Mouse (Mus musculus): ENCODE data around the gene Fgf6. TPM values are rescaled to one million over a fixed set of nuclear protein-coding genes. Genes with fewer than 3 reads are reported as not detected.

The Fgf6 gene
- 1 to 10 TPM; 5.0 to 9.3 TPM for total RNA-seq (2021)
- long read RNA-seq, experiment 1, full-length matches to known transcripts: 2 of 6 reads
- long read RNA-seq, experiment 1, partial matches to known transcripts: 0 of 6 reads
- long read RNA-seq, experiment 1, other reads (novel, unspliced or antisense): 4 of 6 reads
- long read RNA-seq, experiment 2, partial matches to known transcripts: 0 of 1 reads
- long read RNA-seq, experiment 2, other reads (novel, unspliced or antisense): 1 of 1 reads

DNA sequence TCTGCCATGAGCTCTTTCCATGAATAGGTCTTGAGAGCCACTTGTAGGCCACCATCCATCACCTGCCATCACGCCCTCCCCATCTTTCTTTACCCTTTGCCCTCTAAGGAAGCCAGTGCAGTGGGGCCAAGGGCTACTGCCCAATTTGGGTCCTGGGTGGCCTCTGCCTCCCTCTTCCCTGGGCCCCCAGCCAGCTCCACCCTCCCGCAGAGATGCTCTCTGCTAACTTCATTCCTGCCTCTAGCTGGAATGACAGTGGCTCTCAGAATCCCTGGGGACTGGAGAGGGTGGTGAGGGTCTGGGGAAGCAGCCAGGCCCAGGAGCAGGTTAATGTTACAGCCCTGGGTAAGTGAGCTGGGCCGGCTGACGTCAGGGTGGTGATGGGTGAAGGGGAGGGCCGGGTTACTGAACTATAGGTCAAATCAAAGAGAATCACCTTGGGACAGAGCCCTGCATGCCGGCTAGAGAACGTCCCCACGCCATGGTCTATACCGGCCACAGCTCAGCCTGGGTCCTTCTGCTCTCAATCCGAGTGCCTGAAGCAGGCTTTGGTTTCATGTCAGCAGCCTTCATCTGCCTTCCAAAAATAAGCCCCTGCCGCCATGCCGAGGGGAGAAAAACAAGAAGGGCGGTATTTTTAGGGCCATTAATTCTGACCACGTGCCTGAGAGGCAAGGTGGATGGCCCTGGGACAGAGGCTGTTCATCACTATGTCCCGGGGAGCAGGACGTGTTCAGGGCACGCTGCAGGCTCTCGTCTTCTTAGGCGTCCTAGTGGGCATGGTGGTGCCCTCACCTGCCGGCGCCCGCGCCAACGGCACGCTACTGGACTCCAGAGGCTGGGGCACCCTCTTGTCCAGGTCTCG, at the start of gene Fgf6:
Fgf6 (plus strand) TSS at position 681 of the 865 bp plus-strand sequence.
- intact Hi-C loops (cut with DNase I): loop anchor here (5.0 kb wide), 1 partner anchor 48 kb away; no protein-coding TSS in a partner anchor
- peak; percentile 31 to 55 for DNase-seq

DNA sequence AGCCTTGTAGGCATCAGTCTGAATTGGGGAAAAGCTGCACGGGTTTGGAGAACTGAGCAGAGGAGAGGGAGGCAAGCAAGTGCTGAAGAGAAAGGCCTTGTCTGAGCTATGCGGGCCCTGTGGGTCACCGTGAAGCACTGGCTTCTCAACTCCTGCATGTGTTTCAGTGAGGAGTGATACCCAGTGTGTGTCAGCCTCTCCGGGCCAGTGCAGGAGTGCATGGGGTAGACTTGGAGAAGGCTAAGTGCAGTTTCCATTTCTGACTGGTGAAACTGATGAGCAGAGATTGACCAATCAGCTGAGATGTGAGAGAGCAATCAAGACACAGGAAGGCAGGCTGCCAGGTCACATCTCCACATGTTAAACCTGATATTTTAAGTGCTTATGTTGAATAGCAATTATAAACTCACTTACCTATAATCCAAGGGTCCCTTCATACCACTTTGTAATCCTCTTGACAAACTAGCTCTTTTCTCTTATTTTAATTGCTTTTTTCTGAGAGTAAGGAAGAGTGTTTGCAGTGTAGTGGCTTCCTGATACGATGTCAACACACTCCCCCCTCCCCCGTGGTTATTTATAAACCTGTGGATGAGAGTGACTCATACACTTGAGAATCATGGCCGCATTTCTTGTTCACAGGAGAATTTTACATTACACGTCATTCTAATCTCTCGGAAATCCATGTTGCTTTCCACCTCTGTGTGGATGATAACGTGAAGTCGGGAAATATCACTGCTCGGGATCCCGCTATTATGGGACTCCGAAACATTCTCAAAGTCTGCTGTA, 49.0 kb upstream of the Fgf6 start:
- DNase-seq: no peak
- intact Hi-C loops (cut with DNase I): loop anchor here (5.0 kb wide), 1 partner anchor 51 kb away; the partner anchor contains the start of gene Fgf6

DNA sequence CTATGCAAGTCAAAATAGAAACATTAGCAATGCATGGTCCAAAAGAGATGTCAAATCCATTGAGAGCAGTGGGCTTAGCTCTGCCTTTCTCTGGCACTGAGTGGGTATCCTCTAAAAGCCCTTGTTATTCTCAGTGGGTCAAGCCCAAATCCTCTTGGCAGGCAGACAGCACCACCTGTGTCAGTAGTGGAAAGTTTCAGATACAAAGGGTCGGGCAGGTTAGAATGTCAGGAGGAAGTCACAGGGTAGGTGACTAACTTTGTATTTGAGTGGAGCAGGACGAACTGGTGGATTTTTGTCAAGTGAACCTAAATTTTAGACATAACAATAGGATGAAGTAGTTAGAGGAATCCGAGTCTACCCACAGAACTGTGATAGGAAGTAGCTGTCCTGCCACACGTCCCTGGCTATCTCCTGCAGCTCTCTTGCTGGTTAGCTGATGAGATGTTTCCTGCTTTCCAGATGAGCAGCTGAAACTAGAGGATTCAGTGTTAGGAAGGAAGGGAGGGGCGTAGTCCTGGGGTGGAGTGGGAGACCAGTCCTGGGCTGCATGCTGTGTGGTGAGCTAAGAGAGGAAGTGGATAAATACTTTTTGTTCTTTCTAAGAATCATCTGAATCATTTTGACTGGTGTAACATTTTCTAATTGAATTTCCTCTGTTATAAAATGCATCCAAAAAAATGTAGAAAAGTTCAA, 33.7 kb upstream of the Fgf6 start:
- intact Hi-C loops (cut with DNase I): no loop called here
- no peak for DNase-seq

- DNase-seq: no peak
- intact Hi-C loops (cut with DNase I): no loop called here
Measured at GRCm38 (mm10) chr6:126993676-126994075, 21.7 kb upstream of the Fgf6 start.

DNA sequence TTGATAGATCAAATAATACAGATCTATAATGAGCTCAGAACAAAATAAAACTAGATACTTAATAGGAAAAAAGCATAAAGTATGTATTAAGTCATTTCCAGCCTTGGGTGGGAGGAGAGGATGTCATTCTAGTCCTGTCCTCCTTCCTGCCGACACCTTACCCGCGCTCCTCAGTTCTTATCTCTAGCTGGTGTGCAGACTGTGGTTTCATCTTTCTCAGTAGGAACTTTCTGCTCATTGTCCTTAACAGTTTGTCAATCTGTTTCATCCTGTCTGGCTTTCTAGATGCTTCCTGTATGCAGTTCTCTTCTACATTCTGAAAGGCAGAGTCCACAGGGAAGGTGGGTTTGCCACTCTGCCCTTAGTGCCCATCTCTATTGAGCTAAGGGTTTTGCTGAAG, 19.9 kb upstream of the Fgf6 start:
- no peak for DNase-seq
- intact Hi-C loops (cut with DNase I): no loop called here

GRCm38 (mm10) chr6:126996399-126996798, 19.0 kb upstream of the Fgf6 start:
- no peak for DNase-seq
- intact Hi-C loops (cut with DNase I): no loop called here

DNA sequence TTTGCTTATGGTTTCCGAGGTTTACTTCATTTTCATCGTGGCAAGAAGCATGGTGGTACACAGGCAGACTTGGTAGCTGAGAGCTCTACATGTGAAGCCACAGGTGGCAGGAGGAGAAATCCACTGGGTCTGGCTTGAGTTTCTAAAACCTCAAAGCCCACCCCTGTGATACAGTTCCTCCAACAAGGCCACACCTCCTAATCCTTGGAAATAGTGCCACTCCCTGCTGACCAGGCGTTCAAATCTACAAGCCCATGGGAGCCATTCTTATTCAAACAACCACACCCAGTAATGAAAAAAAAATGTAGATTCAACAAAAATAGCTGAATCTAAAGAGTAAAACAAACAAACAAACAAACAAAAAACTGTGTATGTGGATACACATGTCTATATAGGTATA, 9.7 kb upstream of the Fgf6 start:
- no peak for DNase-seq
- intact Hi-C loops (cut with DNase I): no loop called here

DNA sequence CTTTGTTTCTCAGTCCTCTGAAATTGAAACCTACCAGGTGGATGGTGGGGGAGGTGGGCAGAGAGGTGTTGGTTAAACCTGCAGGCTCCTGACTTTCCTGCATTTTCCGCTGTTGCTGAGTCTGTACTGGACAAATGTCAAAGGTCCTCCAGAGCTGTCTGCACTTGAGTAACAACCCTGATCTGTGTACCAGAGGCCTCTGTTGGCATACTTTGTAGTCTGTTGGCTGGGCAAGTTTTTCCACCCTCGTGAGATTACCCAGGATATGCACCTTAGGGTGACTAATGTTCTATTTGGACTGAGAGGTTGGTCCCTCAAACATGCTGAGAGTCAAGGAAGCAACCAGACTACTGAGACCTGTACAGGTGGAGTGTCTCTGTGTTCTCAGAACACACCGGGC, 8.8 kb upstream of the Fgf6 start:
- intact Hi-C loops (cut with DNase I): no loop called here
- DNase-seq: no peak

DNA sequence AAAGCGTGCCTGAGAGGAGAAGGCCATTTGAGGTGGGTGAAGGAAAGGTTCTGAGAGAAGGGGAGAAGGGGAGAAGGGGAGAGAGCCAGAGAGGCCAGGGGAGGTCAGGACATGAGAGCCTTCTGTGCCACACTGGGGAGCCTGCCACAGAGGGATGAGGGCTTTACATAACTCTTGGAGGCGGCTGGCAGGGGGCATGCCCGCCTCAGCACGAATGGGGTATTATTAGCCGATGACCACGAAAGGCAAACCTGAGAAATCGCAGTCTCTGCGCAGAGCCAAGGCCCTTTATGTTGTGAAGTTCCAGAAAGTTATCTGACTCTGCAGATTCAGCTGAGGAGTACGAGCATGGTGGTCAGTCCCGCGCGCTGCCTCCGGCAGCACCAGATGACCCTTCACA, 5.4 kb upstream of the Fgf6 start:
- no peak for DNase-seq

DNA sequence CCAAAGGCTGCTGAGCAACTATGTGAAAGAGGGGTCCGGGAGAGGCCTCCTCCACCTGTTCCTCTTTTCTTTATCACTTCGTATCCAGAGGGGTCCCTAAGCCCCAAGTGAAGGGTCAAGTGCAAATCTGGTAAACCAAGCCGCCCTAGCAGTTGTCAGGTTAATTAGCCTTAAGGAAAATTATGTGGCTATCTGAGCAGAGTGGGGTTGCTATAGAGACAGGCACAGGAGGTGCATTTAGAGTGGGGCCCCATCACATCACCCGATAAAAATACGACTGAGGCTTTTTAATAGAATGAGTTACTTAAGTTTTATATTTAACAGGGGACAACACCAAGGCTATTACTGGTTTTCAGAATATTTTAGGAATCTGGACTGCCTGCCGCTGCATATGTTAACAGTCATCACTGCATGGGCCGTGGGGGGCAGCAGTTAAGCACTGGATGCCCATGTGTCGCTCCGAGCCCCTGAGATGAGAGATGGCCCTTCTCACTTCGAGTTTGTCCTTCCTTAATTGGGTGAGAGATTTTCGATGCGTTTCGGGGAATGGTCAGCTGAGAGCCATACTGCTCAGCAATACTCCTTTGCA, 3.3 kb upstream of the Fgf6 start:
- intact Hi-C loops (cut with DNase I): no loop called here
- DNase-seq: no peak

More for the DNA sequence above, 5.4 kb upstream of the Fgf6 start:
- intact Hi-C loops (cut with DNase I): no loop called here

DNA sequence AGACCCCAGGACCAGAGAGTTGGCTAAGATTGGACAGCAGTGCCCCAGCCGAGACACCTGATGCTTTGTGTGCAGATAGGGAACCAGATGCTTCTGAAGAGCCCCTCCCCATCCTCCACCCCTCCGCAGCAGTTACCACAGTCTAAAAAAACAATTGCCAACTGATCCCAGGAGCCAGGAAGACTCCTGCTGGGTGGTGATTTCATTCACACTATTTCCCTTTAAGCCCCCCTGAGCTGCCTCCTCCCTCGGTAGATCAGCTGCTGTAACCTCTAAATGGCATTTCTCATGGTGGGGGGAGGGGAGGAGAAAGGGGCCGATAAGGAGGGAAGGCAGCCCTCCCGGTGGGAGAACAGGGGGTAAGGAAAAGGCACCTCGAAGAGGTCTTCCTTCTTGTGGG, 3.9 kb downstream of the Fgf6 start:
- no peak for DNase-seq
- intact Hi-C loops (cut with DNase I): loop anchor here (5.0 kb wide), 1 partner anchor 52 kb away; no protein-coding TSS in a partner anchor

- DNase-seq: no peak
- intact Hi-C loops (cut with DNase I): no loop called here
Measured at GRCm38 (mm10) chr6:127020431-127020830, 5.0 kb downstream of the Fgf6 start.

- peak in 1 of 2 experiments; percentile 45 for DNase-seq
Measured at GRCm38 (mm10) chr6:127024836-127025235, 9.4 kb downstream of the Fgf6 start.

DNA sequence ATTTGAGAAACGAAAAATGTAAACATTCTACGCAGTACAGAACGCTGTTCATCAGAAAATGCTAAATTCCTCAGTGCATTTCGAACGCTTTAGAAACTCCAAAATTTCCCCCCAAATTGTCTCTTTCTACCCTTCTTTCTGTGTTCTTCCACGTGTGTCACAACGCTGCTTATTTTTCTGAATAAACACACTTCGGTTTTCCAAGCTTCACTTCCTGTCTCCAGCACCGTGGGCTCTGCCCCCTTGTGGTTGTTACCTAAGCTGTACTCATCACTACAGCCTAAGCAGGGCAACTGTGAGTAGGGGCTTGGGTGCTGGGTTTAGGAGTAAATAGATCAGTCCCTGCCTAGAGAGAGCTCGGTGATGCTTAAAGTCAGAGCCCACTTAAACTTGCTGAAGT, 19.4 kb downstream of the Fgf6 start:
- intact Hi-C loops (cut with DNase I): loop anchor here (2.0 to 5.0 kb wide), 2 partner anchors 38 to 82 kb away; partner anchors contain the start of gene Fgf23
- DNase-seq: no peak

More at GRCm38 (mm10) chr6:127024836-127025235, 9.4 kb downstream of the Fgf6 start:
- intact Hi-C loops (cut with DNase I): no loop called here

DNA sequence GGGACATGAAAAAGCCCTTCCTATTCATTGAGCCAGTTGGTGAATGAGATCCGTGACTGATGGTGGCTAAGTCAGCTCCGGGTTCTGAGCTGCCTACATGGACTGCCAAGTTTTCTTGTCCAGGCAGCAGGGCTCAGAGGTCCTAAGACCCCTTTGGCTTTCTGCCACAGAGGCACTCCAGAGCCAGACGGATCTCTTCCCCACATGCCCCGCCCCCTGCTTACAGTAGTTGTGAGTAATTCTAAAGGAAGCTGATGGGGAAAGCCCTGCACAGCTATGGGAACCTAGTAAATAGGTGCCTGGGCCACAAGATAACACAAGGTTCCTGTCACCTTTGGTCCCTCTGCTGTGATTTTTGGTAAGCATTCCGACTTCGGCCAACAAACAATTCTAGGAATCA, 29.5 kb downstream of the Fgf6 start:
- no peak for DNase-seq
- intact Hi-C loops (cut with DNase I): loop anchor here (5.0 kb wide), 1 partner anchor 72 kb away; no protein-coding TSS in a partner anchor

DNA sequence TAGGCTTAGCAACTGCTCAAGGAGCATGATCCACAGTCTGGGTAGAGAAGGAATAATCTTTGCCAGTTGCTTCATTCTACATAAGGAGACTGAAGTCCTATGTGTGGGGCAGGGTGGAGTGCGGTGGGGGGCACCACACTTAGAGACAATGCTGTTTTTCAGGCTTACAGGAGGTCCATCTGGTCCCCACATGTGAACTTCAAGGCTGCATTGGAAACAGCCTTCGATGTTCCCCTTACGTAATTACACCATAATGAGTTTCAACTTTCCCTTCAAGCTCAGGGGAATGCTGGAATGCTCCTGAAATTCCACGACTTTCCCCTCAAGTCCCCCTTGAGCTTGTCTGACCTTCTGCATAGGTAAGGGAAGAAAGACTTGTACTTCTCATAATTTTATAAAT, 35.5 kb downstream of the Fgf6 start:
- no peak for DNase-seq
- intact Hi-C loops (cut with DNase I): no loop called here

GRCm38 (mm10) chr6:127056990-127057588, 41.7 kb downstream of the Fgf6 start:
- intact Hi-C loops (cut with DNase I): no loop called here
- DNase-seq: no peak

DNA sequence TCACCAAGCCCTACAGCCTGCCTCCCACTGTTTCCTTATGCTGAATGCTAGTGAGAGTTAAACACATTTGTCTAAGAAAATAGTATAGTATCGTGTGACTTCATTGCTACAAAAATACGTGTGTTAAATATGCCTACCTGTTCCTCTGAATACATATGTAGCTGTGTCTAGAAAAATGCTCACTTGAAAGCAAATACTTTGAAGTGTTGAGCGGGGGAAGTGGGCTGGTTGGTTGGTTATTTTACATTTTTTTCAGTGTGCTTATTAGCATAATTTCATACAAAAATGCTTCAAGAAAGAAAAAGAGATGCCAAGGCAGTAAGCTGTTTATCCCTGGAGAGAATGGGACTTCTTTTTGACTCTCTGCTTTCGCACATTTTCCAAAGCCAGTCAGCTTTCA, 44.6 kb downstream of the Fgf6 start:
- intact Hi-C loops (cut with DNase I): no loop called here
- no peak for DNase-seq

DNA sequence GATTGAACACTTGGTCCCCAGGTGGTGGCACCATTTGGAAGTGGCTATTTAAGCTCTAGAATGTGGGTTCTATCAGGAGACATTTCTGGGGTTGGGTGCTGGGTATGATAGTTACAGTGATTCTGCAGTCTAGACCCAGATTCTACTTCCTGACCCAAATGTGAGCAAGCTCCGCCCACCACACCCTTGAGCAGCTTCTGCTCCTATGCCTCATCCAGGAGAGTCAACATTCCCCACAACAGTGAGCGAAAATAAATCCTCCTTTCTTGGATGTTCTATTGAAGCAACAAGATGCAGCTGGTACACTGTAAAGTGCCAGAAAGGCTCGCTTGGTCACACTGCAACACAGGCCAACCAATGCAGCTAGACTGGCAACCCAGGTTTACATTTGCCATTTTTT, 48.5 kb downstream of the Fgf6 start:
- intact Hi-C loops (cut with DNase I): no loop called here

More for the DNA sequence above, 48.5 kb downstream of the Fgf6 start:
- no peak for DNase-seq
